Mouse (Mus musculus): ENCODE measurements around the gene Supv3l1. TPM values are rescaled to one million over a fixed set of nuclear protein-coding genes. Genes with fewer than 3 reads are reported as not detected.
"Not testable (repeated sequence)": the region's sequence is repeated elsewhere in the genome, so short reads cannot be mapped to it uniquely, and the experiment has no call there.

Supv3l1 gene
- total RNA-seq (2021) = 38.7 and 41.9 TPM in 2 replicates
- long read RNA-seq, experiment 1, transcript Supv3l1-201 (15 exons, 2,604 nt) = major isoform, 28 of 40 reads
- long read RNA-seq, experiment 1, partial matches to known transcripts = 1 of 40 reads
- long read RNA-seq, experiment 1, other reads (novel, unspliced or antisense) = 11 of 40 reads
- long read RNA-seq, experiment 2, transcript Supv3l1-201 (15 exons, 2,604 nt) = major isoform, 23 of 34 reads
- long read RNA-seq, experiment 2, partial matches to known transcripts = 1 of 34 reads
- long read RNA-seq, experiment 2, other reads (novel, unspliced or antisense) = 7 of 34 reads

- peak; percentile 94 for DNase-seq
Observed at GRCm38 (mm10) chr10:62449364-62450279, at the start of gene Supv3l1, which contains the start of gene 4930507D05Rik. Supv3l1 (minus strand) TSS chr10:62449738. 4930507D05Rik (plus strand) TSS chr10:62449489.

GRCm38 (mm10) chr10:62491681-62492080 lies 42.1 kb upstream of the Supv3l1 start:
- DNase-seq = not testable (repeated sequence)

GRCm38 (mm10) chr10:62488266-62488665 lies 38.7 kb upstream of the Supv3l1 start:
- peak; percentile 60 for DNase-seq

- DNase-seq = peak; percentile 99
Observed at GRCm38 (mm10) chr10:62486618-62487415, 37.3 kb upstream of the Supv3l1 start, which contains the start of gene Vps26a. Vps26a (minus strand) TSS chr10:62486805.

GRCm38 (mm10) chr10:62485878-62486582 lies 36.5 kb upstream of the Supv3l1 start:
- DNase-seq = peak; percentile 67

- DNase-seq = no peak
Observed at GRCm38 (mm10) chr10:62481108-62481852, 31.7 kb upstream of the Supv3l1 start.

- no peak for DNase-seq
Observed at GRCm38 (mm10) chr10:62476980-62477379, 27.4 kb upstream of the Supv3l1 start.

GRCm38 (mm10) chr10:62474944-62475343 lies 25.4 kb upstream of the Supv3l1 start:
- no peak for DNase-seq

GRCm38 (mm10) chr10:62471105-62471504 lies 21.6 kb upstream of the Supv3l1 start:
- DNase-seq = no peak

GRCm38 (mm10) chr10:62469736-62470135 lies 20.2 kb upstream of the Supv3l1 start:
- DNase-seq = peak; percentile 15

- DNase-seq = no peak
Observed at GRCm38 (mm10) chr10:62461321-62461720, 11.8 kb upstream of the Supv3l1 start.

GRCm38 (mm10) chr10:62452001-62452400 lies 2.5 kb upstream of the Supv3l1 start:
- not testable (repeated sequence) for DNase-seq

- no peak for DNase-seq
Observed at GRCm38 (mm10) chr10:62450280-62450640, 722 bp upstream of the Supv3l1 start.

- no peak for DNase-seq
Observed at GRCm38 (mm10) chr10:62430427-62430826, 19.1 kb downstream of the Supv3l1 start.

- no peak for DNase-seq
Observed at GRCm38 (mm10) chr10:62425081-62425871, 24.3 kb downstream of the Supv3l1 start.

- no peak for DNase-seq
Observed at GRCm38 (mm10) chr10:62422255-62422654, 27.3 kb downstream of the Supv3l1 start, which contains the start of gene Hkdc1. Hkdc1 (minus strand) TSS chr10:62422491.

GRCm38 (mm10) chr10:62421127-62421526 lies 28.4 kb downstream of the Supv3l1 start:
- no peak for DNase-seq

GRCm38 (mm10) chr10:62420399-62420798 lies 29.1 kb downstream of the Supv3l1 start:
- no peak for DNase-seq

- DNase-seq = no peak
Observed at GRCm38 (mm10) chr10:62419422-62419821, 30.1 kb downstream of the Supv3l1 start.

- no peak for DNase-seq
Observed at GRCm38 (mm10) chr10:62418831-62419356, 30.6 kb downstream of the Supv3l1 start.
